Mouse (Mus musculus) urinary bladder, adult 18-20 months (tissue): ENCODE data around the gene Gm3415.
"Not testable (repeated sequence)": the region's sequence is repeated elsewhere in the genome, so short reads cannot be mapped to it uniquely, and the experiment has no call there.

ENCODE experiments used
- DNase-seq, 2 experiments: peaks; one replicate each; pipeline ENCODE4 v3.0.0; 2022; ENCODE audit warnings: low spot score in 2 of 2, mixed read lengths in 2 of 2

Gene Gm3415

GRCm38 (mm10) chr5:146599216-146599615, 43.3 kb downstream of the Gm3415 start:
- DNase-seq: not testable (repeated sequence)

- no peak for DNase-seq
Observed at GRCm38 (mm10) chr5:146599970-146600369, 44.0 kb downstream of the Gm3415 start.

- no peak for DNase-seq
Observed at GRCm38 (mm10) chr5:146606221-146606620, 50.3 kb downstream of the Gm3415 start.

- no peak for DNase-seq
Observed at GRCm38 (mm10) chr5:146606895-146607294, 51.0 kb downstream of the Gm3415 start.

DNA sequence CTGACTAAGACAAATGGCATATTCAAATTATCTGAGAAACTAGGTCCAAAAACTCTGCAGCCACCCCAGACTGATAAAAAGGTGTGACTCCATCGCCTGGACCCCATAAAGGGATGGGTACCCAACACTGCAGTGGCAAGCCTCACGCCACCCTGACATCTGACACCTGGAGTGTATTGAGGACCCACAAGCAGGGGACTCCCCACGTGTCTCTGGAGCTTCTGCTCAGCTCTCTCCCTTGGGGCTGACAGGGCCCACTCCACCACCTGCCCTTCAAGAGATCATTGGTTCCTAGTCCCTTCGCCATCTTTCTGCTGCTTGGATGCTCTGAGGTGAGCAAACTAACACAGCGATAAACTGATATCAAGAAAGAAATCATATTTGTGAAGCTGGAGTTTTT, 51.9 kb downstream of the Gm3415 start:
- DNase-seq: no peak
